Mouse (Mus musculus) bone marrow, adult 2 months (tissue): ENCODE measurements around the gene Cldn7.

Source experiments
- CTCF ChIP-seq: fragments of 200-500 bp; IDR thresholded peaks from 2 replicates; pipeline ENCODE4 v1.5.1; 2011; ENCODE audit warnings: low read length, control low read depth; ENCODE audit not compliant: control insufficient read depth, insufficient read depth
- POLR2A ChIP-seq: fragments of 200-500 bp; IDR thresholded peaks from 2 replicates; pipeline ENCODE4 v1.6.1; 2011; ENCODE audit warnings: low read depth, mild to moderate bottlenecking, control low read depth, low read length, borderline replicate concordance; ENCODE audit not compliant: control insufficient read depth

- peak; percentile 38; the same call in 1 of the 2 replicates for TF ChIP-seq CTCF
- TF ChIP-seq POLR2A = no peak
These were observed 4.0 kb upstream of the Cldn7 start for GRCm38 (mm10) chr11:69960616-69961015.
